Mouse (Mus musculus): Measurements from ENCODE around the gene Tspan8.

Tspan8 gene

GRCm38 (mm10) chr10:115830726-115831125 is 14.1 kb downstream of the Tspan8 start:
- no peak for DNase-seq (ENCODE audit: low read depth, low spot score)

- DNase-seq (ENCODE audit: low read depth, low spot score) = no peak
Measured at GRCm38 (mm10) chr10:115834017-115834416, 17.4 kb downstream of the Tspan8 start.

DNA sequence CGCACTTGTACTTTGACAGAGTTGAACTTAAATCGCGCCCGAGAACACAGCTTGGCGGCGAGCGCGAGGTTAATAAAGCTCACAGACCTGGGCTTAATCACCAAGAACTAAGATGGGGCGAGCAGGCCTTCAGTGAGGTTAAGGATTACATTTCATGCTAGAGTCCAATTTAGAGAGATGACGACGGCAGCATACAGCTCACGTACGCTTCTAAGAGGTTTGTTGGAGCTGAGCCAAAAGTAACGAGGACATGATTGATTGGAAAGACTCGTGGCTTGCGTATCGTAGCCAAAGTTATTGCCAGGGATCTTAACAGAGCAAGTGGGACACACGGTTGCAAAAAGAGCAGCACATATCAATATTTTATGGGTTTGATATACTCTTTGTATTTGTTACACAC is 30.3 kb downstream of the Tspan8 start:
- DNase-seq (ENCODE audit: low read depth, low spot score) = no peak

DNA sequence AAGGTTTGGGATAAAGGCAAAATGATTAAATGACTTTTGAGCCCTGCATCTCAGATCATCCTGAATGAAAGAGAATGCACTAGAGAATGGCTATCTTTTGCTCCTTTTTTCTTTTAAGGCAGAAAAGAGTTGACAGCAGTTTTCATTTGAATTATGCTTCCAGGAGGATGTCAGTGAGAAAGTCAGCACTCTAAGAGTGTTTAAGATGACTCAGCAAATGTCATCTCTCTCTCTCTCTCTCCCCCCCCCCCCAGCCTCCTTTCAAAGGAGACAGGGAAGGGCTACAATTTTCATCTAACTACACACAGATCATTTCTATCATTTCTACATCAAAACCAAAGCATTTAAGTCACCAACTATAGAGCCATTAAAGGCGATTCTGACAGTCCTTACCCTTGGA is 31.9 kb downstream of the Tspan8 start:
- no peak for DNase-seq (ENCODE audit: low read depth, low spot score)

DNA sequence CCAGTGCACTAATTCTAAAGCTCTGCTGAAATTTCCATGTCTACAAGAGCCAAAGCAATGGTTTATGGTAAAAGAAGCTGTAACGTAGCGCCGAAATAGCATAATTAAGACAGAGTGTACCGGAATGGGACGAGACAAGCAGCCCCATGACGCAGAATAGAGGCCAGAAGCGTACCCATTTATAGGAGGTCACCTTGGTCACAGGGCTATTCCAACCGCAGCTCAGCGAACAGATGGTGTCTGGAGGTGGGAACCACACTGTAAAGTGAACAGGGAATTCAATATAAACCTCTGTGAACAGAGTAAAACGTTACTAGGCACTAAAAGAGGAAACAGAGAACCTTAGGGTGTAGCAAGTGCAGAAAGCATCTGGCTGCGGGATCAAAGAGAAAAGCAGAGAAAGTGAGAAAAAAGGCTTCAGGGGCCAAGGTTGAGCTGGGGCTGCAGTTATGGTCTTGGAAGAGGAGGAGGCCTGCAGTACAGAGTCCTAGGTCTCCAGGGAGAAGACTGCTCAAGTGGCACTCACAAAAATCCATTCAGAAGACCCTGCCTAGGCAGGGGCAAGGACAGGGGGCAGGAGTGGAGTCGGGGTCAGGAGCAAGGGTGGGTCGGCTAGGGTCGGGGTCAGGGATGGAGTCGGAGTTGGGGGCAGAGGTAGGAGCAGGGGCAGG is 43.7 kb downstream of the Tspan8 start:
- no peak for DNase-seq (ENCODE audit: low read depth, low spot score)

GRCm38 (mm10) chr10:115861967-115862366 is 45.3 kb downstream of the Tspan8 start:
- DNase-seq (ENCODE audit: low read depth, low spot score) = no peak

DNA sequence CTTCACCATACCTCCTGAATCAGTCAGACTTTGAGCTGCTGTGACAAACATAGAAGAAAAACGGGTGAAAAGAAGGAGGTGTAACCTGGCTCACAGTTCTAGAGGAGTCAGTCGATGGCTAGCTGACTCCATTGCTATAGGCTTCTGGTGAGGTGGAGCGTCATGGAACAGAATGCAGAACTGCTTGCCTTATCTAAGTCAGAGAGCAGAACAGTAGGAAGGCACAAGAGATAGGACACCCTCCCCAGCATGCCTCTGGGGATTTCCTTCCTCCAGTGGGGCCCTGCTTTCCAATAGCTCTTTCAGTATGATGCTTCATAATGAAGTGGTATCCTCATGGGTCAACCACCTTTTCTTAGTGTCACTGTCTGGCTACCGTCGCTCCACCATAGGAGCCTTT is 66.1 kb downstream of the Tspan8 start:
- DNase-seq (ENCODE audit: low read depth, low spot score) = no peak

DNA sequence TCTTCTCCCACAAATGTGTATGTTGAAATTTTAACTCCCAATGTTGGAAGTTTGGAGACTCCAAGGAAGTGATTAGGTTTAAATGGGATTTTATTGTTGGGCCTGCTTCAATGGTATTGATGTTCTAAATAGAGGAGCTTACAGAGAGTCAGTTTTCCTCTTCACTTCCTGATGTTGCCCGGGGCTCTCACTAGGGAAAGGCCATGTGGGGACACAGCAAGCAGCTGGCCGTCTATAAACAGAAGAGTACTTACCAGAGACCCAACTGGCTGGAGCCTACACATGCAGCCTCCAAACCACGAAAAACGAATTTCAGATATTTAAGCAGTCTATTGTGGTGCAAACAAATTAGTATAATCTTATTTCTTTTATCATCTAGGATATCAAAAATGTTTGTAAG is 75.3 kb downstream of the Tspan8 start:
- DNase-seq (ENCODE audit: low read depth, low spot score) = no peak

- DNase-seq (ENCODE audit: low read depth, low spot score) = no peak
Measured at GRCm38 (mm10) chr10:115892973-115893372, 76.3 kb downstream of the Tspan8 start.

- DNase-seq (ENCODE audit: low read depth, low spot score) = no peak
Measured at GRCm38 (mm10) chr10:115894045-115894444, 77.4 kb downstream of the Tspan8 start.

GRCm38 (mm10) chr10:115896764-115897163 is 80.1 kb downstream of the Tspan8 start:
- no peak for DNase-seq (ENCODE audit: low read depth, low spot score)

DNA sequence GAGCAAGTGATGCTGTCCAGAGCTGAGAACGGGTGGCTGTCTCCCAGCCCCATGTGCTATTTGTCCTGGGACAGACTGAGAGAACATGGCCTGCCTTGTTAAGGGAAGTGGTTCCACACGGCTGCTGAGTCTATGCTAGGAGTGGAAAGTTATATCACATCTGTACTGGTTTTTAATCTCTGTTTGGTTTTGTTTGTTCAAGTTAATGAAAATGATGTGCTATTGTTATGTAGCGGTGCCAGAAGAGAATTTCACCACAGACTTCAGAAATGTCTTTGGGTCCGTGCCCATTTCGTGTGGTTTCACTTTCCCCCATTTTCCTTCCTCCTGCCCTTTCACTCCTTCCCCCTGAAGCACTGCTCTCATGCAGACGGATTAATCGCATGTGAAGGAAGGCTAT is 80.6 kb downstream of the Tspan8 start:
- DNase-seq (ENCODE audit: low read depth, low spot score) = no peak
